Mouse (Mus musculus): ENCODE data around the gene A430078G23Rik.

GRCm38 (mm10) chr8:3395246-3395645 is 42.0 kb downstream of the A430078G23Rik start:
- TF ChIP-seq HCFC1 (IDR thresholded peaks at IDR 0.05; ENCODE audit: borderline replicate concordance, insufficient read depth, low read length) (no peak), ZNF384 (IDR thresholded peaks at IDR 0.05; ENCODE audit: low read depth, low read length) (no peak)

Data from ES-E14 (cell line).